Mouse (Mus musculus): ENCODE data around the gene Abhd17a. TPM values are rescaled to one million over a fixed set of nuclear protein-coding genes. Genes with fewer than 3 reads are reported as not detected.

Abhd17a gene
- polyA plus RNA-seq, 2 experiments, result 41.2 to 55.0 TPM

- Histone ChIP-seq H3K4me3 (ENCODE audit: insufficient read depth in 1 of 2, low read depth in 2 of 2, low read length in 2 of 2) (no peak overlapping the region), H3K27me3 (ENCODE audit: control insufficient read depth, insufficient read depth, low read length) (no peaks in the 10 kb centered on the region), H3K36me3 (replicated peaks; ENCODE audit: control insufficient read depth, insufficient read depth, low read depth) (peaks cover 2% of the 10 kb centered on the region), H3K9ac (replicated peaks) (no peak overlapping the region), H3K27ac (no peak overlapping the region), H3K4me1 (replicated peaks; ENCODE audit: control insufficient read depth in 2 of 2, insufficient read depth in 2 of 2, low read length in 1 of 2) (peaks cover 9 to 19% of the 10 kb centered on the region in 2 experiments; a peak in 3 of 4 replicates), H3K4me2 (ENCODE audit: low read depth) (no peak overlapping the region), H3K9me3 (ENCODE audit: control insufficient read depth, low read length) (no peaks in the 10 kb centered on the region)
- no peak for DNase-seq (ENCODE audit: low read depth in 3 of 3, low spot score in 3 of 3)
- no peak for TF ChIP-seq CTCF (IDR thresholded peaks at IDR 0.05; ENCODE audit: low read depth)
- TF ChIP-seq EP300 (IDR thresholded peaks at IDR 0.05; ENCODE audit: low read depth), result no peak
- no peak for ATAC-seq (ENCODE audit: insufficient read depth)
- 70% methylated on average over 12 of the region's 12 CpGs for WGBS (ENCODE audit: insufficient replicate concordance)
Measured at GRCm38 (mm10) chr10:80584642-80585552, 5.2 kb downstream of the Abhd17a start.

DNA sequence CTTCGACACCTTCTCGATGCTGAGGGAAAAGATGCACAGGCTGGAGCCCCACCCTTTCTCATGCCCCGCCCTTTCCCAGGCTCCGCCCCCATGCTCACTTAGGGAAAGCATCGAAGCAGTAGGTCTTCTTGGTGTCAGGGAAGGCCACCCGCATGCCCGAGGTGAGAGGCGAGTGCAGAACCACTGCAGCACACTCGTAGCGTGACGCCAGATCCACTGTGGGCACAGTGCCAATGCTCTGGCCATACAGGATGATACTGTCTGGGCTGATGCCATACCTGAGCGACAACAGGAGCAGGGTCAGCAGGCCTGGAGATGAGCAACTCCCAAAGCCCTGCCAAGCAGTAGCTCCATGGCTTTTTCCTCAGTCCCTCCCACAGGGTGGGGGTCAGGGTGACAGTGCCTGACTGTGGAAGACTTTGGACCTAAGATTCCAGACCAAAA lies 6.1 kb downstream of the Abhd17a start:
- no peak for DNase-seq (ENCODE audit: low read depth in 3 of 3, low spot score in 3 of 3)
- H3K27me3 ChIP-seq (ENCODE audit: control insufficient read depth, insufficient read depth, low read length), result no peaks in the 10 kb centered on the region
- 55% methylated on average over 12 of the region's 12 CpGs for WGBS (ENCODE audit: insufficient replicate concordance)
- H3K4me3 ChIP-seq (ENCODE audit: insufficient read depth in 1 of 2, low read depth in 2 of 2, low read length in 2 of 2), result no peak overlapping the region
- no peaks in the 10 kb centered on the region for H3K9me3 ChIP-seq (ENCODE audit: control insufficient read depth, low read length)
- ATAC-seq (ENCODE audit: insufficient read depth), result no peak
- no peak overlapping the region for H3K4me2 ChIP-seq (ENCODE audit: low read depth)
- no peak for TF ChIP-seq EP300 (IDR thresholded peaks at IDR 0.05; ENCODE audit: low read depth)
- no peak for TF ChIP-seq CTCF (IDR thresholded peaks at IDR 0.05; ENCODE audit: low read depth)
- H3K4me1 ChIP-seq (replicated peaks; ENCODE audit: control insufficient read depth in 2 of 2, insufficient read depth in 2 of 2, low read length in 1 of 2), result peaks cover 10 to 24% of the 10 kb centered on the region in 2 experiments
- H3K9ac ChIP-seq (replicated peaks), result no peak overlapping the region
- no peak overlapping the region for H3K27ac ChIP-seq
- H3K36me3 ChIP-seq (replicated peaks; ENCODE audit: control insufficient read depth, insufficient read depth, low read depth), result peaks cover 2% of the 10 kb centered on the region

- 81% methylated on average over 5 of the region's 5 CpGs for WGBS (ENCODE audit: insufficient replicate concordance)
- Histone ChIP-seq H3K4me2 (ENCODE audit: low read depth) (no peak overlapping the region), H3K27ac (no peak overlapping the region), H3K9me3 (ENCODE audit: control insufficient read depth, low read length) (no peaks in the 10 kb centered on the region), H3K4me3 (ENCODE audit: insufficient read depth in 1 of 2, low read depth in 2 of 2, low read length in 2 of 2) (no peak overlapping the region), H3K4me1 (replicated peaks; ENCODE audit: control insufficient read depth in 2 of 2, insufficient read depth in 2 of 2, low read length in 1 of 2) (peaks cover 8 to 23% of the 10 kb centered on the region in 2 experiments), H3K27me3 (ENCODE audit: control insufficient read depth, insufficient read depth, low read length) (no peaks in the 10 kb centered on the region), H3K36me3 (replicated peaks; ENCODE audit: control insufficient read depth, insufficient read depth, low read depth) (peaks cover 2% of the 10 kb centered on the region), H3K9ac (replicated peaks) (no peak overlapping the region)
- no peak for ATAC-seq (ENCODE audit: insufficient read depth)
- DNase-seq (ENCODE audit: low read depth in 3 of 3, low spot score in 3 of 3), result no peak
- TF ChIP-seq EP300 (IDR thresholded peaks at IDR 0.05; ENCODE audit: low read depth) (no peak), CTCF (IDR thresholded peaks at IDR 0.05; ENCODE audit: low read depth) (no peak)
Measured at GRCm38 (mm10) chr10:80583047-80583446, 7.1 kb downstream of the Abhd17a start.

DNA sequence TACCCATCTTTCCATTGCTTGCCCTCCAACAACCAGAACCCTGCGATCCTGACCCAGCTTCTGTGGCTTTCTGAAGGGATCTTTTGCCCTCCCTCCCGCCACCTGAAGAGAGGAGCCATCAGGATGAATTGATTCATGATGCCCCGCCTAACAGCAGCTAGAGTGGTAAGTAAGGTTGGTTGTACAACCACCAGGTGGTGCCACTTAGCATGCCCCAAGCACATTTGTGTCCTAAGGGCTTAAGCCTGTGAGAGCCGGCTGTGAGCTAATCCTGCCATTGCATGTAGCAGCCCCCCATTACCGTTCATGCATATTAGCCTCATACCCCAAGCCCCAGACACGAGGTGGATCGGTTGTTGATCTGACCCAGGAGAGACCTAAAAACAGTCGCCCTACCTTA lies 11.2 kb downstream of the Abhd17a start:
- TF ChIP-seq EP300 (IDR thresholded peaks at IDR 0.05; ENCODE audit: low read depth) (no peak), CTCF (IDR thresholded peaks at IDR 0.05; ENCODE audit: low read depth) (peak; percentile 93)
- Histone ChIP-seq H3K4me1 (replicated peaks; ENCODE audit: control insufficient read depth in 2 of 2, insufficient read depth in 2 of 2, low read length in 1 of 2) (peaks cover 28 to 37% of the 10 kb centered on the region in 2 experiments), H3K27me3 (ENCODE audit: control insufficient read depth, insufficient read depth, low read length) (no peaks in the 10 kb centered on the region), H3K9ac (replicated peaks) (peak overlapping the region; percentile 58), H3K36me3 (replicated peaks; ENCODE audit: control insufficient read depth, insufficient read depth, low read depth) (peaks cover 4% of the 10 kb centered on the region; the same call in 1 of the 2 replicates), H3K27ac (peak overlapping the region; percentile 89), H3K9me3 (ENCODE audit: control insufficient read depth, low read length) (no peaks in the 10 kb centered on the region), H3K4me2 (ENCODE audit: low read depth) (peak overlapping the region; percentile 77), H3K4me3 (ENCODE audit: insufficient read depth in 1 of 2, low read depth in 2 of 2, low read length in 2 of 2) (peak overlapping the region; percentile 58 to 69)
- 4% methylated on average over 8 of the region's 8 CpGs for WGBS (ENCODE audit: insufficient replicate concordance)
- peak; percentile 40 for ATAC-seq (ENCODE audit: insufficient read depth)
- DNase-seq (ENCODE audit: low read depth in 3 of 3, low spot score in 3 of 3), result peak; percentile 84 to 90 (median 85)

- ATAC-seq (ENCODE audit: insufficient read depth), result peak; percentile 56
- H3K27ac ChIP-seq, result peak overlapping the region; percentile 89
- peak overlapping the region; percentile 77 for H3K4me2 ChIP-seq (ENCODE audit: low read depth)
- TF ChIP-seq CTCF (IDR thresholded peaks at IDR 0.05; ENCODE audit: low read depth) (peak; percentile 96), EP300 (IDR thresholded peaks at IDR 0.05; ENCODE audit: low read depth) (no peak)
- peaks cover 35 to 44% of the 10 kb centered on the region in 2 experiments for H3K4me1 ChIP-seq (replicated peaks; ENCODE audit: control insufficient read depth in 2 of 2, insufficient read depth in 2 of 2, low read length in 1 of 2)
- peak overlapping the region; percentile 58 for H3K9ac ChIP-seq (replicated peaks)
- H3K36me3 ChIP-seq (replicated peaks; ENCODE audit: control insufficient read depth, insufficient read depth, low read depth), result peaks cover 4% of the 10 kb centered on the region; the same call in 1 of the 2 replicates
- H3K4me3 ChIP-seq (ENCODE audit: insufficient read depth in 1 of 2, low read depth in 2 of 2, low read length in 2 of 2), result peak overlapping the region; percentile 58 to 69
- no peaks in the 10 kb centered on the region for H3K27me3 ChIP-seq (ENCODE audit: control insufficient read depth, insufficient read depth, low read length)
- peak; percentile 73 to 77 (median 77) for DNase-seq (ENCODE audit: low read depth in 3 of 3, low spot score in 3 of 3)
- H3K9me3 ChIP-seq (ENCODE audit: control insufficient read depth, low read length), result no peaks in the 10 kb centered on the region
- WGBS (ENCODE audit: insufficient replicate concordance), result under 1% methylated on average over 29 of the region's 29 CpGs
Measured at GRCm38 (mm10) chr10:80578131-80578750, 11.9 kb downstream of the Abhd17a start.
